Mouse (Mus musculus) CH12.LX (cell line): ENCODE data around the gene Pnpla6.

Experiments used
- BHLHE40 ChIP-seq: IDR thresholded peaks from 2 replicates; pipeline ENCODE4 v1.6.1; 2011; ENCODE audit warnings: mild to moderate bottlenecking, low read depth, low read length, improper control_type of control experiment
- CTCF ChIP-seq, 2 experiments: IDR thresholded peaks in 1 of 2; conservative IDR thresholded peaks in 1 of 2; 2 replicates each; pipeline ENCODE4 v1.5.1; 2011 to 2012; ENCODE audit warnings: low read depth in 2 of 2, low read length in 2 of 2, improper control_type of control experiment in 1 of 2, inconsistent platforms in 1 of 2, mild to moderate bottlenecking in 1 of 2, moderate library complexity in 1 of 2
- EP300 ChIP-seq: IDR thresholded peaks from 2 replicates; pipeline ENCODE4 v1.6.1; 2011; ENCODE audit warnings: low read length, improper control_type of control experiment
- GABPA ChIP-seq: IDR thresholded peaks from 2 replicates; pipeline ENCODE4 v1.6.1; 2012; ENCODE audit warnings: low read depth, low read length, improper control_type of control experiment, inconsistent platforms; ENCODE audit not compliant: insufficient replicate concordance
- HCFC1 ChIP-seq: IDR thresholded peaks from 2 replicates; pipeline ENCODE4 v1.6.1; 2012; ENCODE audit warnings: low read depth, mild to moderate bottlenecking, inconsistent platforms, low read length, improper control_type of control experiment
- JUND ChIP-seq: conservative IDR thresholded peaks from 2 replicates; pipeline ENCODE4 v1.6.1; 2011; ENCODE audit warnings: low read depth, low read length, improper control_type of control experiment
- MAFK ChIP-seq: IDR thresholded peaks from 2 replicates; pipeline ENCODE4 v1.6.1; 2011; ENCODE audit warnings: low read length, improper control_type of control experiment; ENCODE audit not compliant: insufficient replicate concordance
- MAZ ChIP-seq: IDR thresholded peaks from 2 replicates; pipeline ENCODE4 v1.6.1; 2012; ENCODE audit warnings: low read depth, mild to moderate bottlenecking, inconsistent platforms, low read length, improper control_type of control experiment, moderate library complexity
- POLR2A ChIP-seq: IDR thresholded peaks from 2 replicates; pipeline ENCODE4 v1.6.1; 2011; ENCODE audit warnings: low read depth, mild to moderate bottlenecking, improper control_type of control experiment, low read length
- POLR2AphosphoS2 ChIP-seq: IDR thresholded peaks from 2 replicates; pipeline ENCODE4 v1.6.1; 2011; ENCODE audit warnings: low read depth, low read length, improper control_type of control experiment
- RAD21 ChIP-seq: IDR thresholded peaks from 2 replicates; pipeline ENCODE4 v1.6.1; 2011; ENCODE audit warnings: low read depth, mild to moderate bottlenecking, low read length, improper control_type of control experiment, moderate library complexity
- SIN3A ChIP-seq: IDR thresholded peaks from 2 replicates; pipeline ENCODE4 v1.6.1; 2012; ENCODE audit warnings: low read length, improper control_type of control experiment, inconsistent platforms
- TCF12 ChIP-seq: IDR thresholded peaks from 2 replicates; pipeline ENCODE4 v1.6.1; 2014; ENCODE audit warnings: low read depth, mild to moderate bottlenecking, inconsistent platforms, low read length, improper control_type of control experiment
- USF2 ChIP-seq: conservative IDR thresholded peaks from 2 replicates; pipeline ENCODE4 v1.6.1; 2011; ENCODE audit warnings: low read depth, low read length, improper control_type of control experiment

DNA sequence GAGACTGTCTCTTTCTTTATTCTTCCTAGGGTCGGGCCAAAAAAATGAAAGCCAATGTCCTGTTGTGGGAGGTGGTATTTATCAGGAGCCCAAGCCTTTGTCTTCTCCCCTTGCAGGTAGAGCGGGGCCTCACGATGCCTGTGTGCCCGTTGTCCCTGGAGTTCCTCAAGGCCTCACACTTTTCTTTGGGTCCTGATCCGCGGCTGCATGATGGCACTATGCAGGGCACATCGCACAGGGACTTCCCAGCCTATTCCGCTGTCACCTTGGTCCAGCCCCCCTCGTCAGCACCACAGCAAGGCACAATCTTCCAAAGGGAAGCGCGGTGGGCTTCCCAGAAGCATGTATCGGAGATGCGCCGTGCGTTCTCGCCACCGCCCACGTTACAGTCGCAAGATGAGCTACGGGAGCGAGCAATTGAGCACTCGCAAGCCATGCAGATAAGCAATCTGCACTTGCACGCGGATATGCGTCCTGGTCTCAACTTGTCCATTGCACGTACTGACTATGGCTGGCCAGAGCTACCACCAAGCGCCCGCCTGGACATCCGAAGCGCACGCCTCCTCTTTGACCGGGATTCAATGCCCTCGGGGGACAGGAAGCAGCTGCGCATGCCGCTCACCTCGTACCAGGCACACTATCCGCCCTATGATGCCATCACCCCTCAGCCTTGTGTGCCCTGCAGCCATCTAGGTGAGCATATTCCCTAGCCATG lies 39.3 kb upstream of the Pnpla6 start:
- TF ChIP-seq GABPA (no peak), POLR2AphosphoS2 (no peak), CTCF (conservative IDR thresholded peaks at IDR 0.05 in 1 of 2, IDR thresholded peaks at IDR 0.05 in 1 of 2; ENCODE audit: low read depth in 2 of 2, low read length in 2 of 2) (no peak), POLR2A (no peak), SIN3A (no peak), MAFK (no peak), TCF12 (no peak), EP300 (no peak), HCFC1 (no peak), JUND (no peak), BHLHE40 (no peak), MAZ (no peak), RAD21 (no peak), USF2 (no peak)
